Mouse (Mus musculus): ENCODE data around the gene Tpm4. TPM values are rescaled to one million over a fixed set of nuclear protein-coding genes. Genes with fewer than 3 reads are reported as not detected.

Gene Tpm4
- polyA plus RNA-seq, 1 experiment from 2014 or later = 450 TPM

Other genes starting within 250 kb of the Tpm4 start
- gene Zfp882, start 226.4 kb upstream of the Tpm4 start, polyA plus RNA-seq (2016; fragmentation: Nextera tagmentation; extraction: Ambion mirVana) = 14.7 and 15.1 TPM in 2 replicates
- 37.5 and 40.6 TPM in 2 replicates for gene Zfp617, start 226.3 kb upstream of the Tpm4 start, polyA plus RNA-seq (2016; fragmentation: Nextera tagmentation; extraction: Ambion mirVana)
- 20.6 and 23.6 TPM in 2 replicates for gene Zfp961, start 183.9 kb upstream of the Tpm4 start, polyA plus RNA-seq (2016; fragmentation: Nextera tagmentation; extraction: Ambion mirVana)
- 0.63 and 1.2 TPM in 2 replicates for gene Cyp4f18, start 125.3 kb upstream of the Tpm4 start, polyA plus RNA-seq (2016; fragmentation: Nextera tagmentation; extraction: Ambion mirVana)
- not detected in 2 replicates for gene Olfr372, start 93.8 kb upstream of the Tpm4 start, polyA plus RNA-seq (2016; fragmentation: Nextera tagmentation; extraction: Ambion mirVana)
- gene Olfr373, start 51.8 kb upstream of the Tpm4 start, polyA plus RNA-seq (2016; fragmentation: Nextera tagmentation; extraction: Ambion mirVana) = not detected in 2 replicates
- gene Olfr374, start 27.9 kb upstream of the Tpm4 start, polyA plus RNA-seq (2016; fragmentation: Nextera tagmentation; extraction: Ambion mirVana) = not detected in 2 replicates
- 113 and 122 TPM in 2 replicates for gene Rab8a, start 26.2 kb downstream of the Tpm4 start, polyA plus RNA-seq (2016; fragmentation: Nextera tagmentation; extraction: Ambion mirVana)
- not detected in 2 replicates for gene Hsh2d, start 54.7 kb downstream of the Tpm4 start, polyA plus RNA-seq (2016; fragmentation: Nextera tagmentation; extraction: Ambion mirVana)
- gene Cib3, start 77.9 kb downstream of the Tpm4 start, polyA plus RNA-seq (2016; fragmentation: Nextera tagmentation; extraction: Ambion mirVana) = 0.13 TPM in 1 of 2 replicates, not detected in the other
- not detected in 2 replicates for gene Gm11034, start 78.7 kb downstream of the Tpm4 start, polyA plus RNA-seq (2016; fragmentation: Nextera tagmentation; extraction: Ambion mirVana)
- gene Fam32a, start 84.8 kb downstream of the Tpm4 start, polyA plus RNA-seq (2016; fragmentation: Nextera tagmentation; extraction: Ambion mirVana) = 87.2 and 89.6 TPM in 2 replicates
- 210 and 211 TPM in 2 replicates for gene Ap1m1, start 105.0 kb downstream of the Tpm4 start, polyA plus RNA-seq (2016; fragmentation: Nextera tagmentation; extraction: Ambion mirVana)
- 25.7 and 32.3 TPM in 2 replicates for gene Gm10282, start 170.3 kb downstream of the Tpm4 start, polyA plus RNA-seq (2016; fragmentation: Nextera tagmentation; extraction: Ambion mirVana)
- gene Klf2, start 184.1 kb downstream of the Tpm4 start, polyA plus RNA-seq (2016; fragmentation: Nextera tagmentation; extraction: Ambion mirVana) = 8.8 and 9.2 TPM in 2 replicates

Measured in midbrain, embryonic 12.5 days (tissue).